Mouse (Mus musculus): ENCODE data around the gene Sys1.

Gene Sys1

DNA sequence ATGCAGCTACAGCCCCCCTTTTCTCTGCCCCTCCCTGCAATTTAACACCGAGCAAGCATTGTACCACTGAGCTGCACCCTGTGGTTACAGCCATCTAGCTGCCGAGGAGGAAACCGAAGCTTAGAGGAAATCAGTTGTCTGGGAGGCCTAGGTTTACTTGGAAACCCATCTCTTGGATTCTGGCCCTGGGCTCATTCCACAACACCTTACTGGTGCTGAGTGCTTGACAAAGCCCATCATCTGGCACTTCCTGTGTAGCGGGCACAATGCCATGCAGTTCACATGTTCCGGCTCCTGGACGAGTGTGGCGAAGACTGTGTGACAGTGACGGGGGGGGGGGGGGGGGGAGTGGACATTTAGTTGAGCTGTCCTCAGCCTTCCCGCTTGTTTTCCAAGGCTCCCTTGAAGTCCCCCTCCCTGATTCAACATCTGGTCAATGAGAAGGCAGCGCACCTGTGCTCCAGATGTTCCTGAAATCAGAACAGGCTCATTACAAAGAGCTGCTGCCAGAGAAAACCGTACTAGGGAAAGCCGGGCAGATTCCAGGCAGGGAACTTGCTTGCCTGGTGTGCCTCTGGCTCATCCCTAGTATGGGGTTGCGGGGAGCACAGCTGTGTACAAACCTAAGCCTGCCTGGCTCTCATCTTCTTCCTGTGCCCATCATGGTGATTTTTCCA lies 4.6 kb upstream of the Sys1 start:
- in situ Hi-C loops (cut with MboI; ENCODE audit: unreplicated experiment in 2 of 2): no loop called here

DNA sequence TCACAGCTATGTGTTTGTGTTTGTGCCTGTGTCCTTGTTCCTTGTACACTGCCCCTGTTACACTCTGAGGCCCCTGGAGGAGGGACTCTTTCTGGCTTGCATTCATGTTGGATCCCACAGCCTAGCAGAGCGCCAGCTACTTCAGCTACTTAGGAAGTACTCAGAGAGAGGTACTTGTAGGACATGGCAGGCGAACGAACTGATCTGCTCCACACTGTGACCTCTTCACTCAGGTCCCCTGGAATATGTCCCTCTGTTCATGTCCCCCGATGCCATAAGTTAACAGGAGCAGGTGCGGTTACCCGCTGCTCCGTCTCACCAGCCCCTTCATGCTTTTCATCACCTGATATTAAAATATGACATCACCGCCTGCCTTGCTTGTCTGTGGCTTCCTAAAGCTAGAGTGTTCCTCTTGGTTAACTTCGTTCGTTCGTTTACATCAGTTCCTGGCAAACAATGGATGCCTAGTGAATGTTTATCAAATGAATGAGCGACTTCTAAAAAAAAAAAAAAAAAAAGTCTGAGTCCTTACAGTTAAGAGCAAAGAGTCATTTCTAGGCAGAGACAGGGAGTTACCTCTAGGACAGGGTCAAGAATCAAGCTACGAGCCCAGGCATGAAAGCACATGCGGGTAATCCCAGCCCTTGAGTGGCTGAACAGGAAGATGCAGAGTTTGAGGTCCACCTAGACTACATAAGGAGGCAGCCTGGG lies 3.6 kb upstream of the Sys1 start:
- in situ Hi-C loops (cut with MboI; ENCODE audit: unreplicated experiment in 2 of 2): no loop called here

DNA sequence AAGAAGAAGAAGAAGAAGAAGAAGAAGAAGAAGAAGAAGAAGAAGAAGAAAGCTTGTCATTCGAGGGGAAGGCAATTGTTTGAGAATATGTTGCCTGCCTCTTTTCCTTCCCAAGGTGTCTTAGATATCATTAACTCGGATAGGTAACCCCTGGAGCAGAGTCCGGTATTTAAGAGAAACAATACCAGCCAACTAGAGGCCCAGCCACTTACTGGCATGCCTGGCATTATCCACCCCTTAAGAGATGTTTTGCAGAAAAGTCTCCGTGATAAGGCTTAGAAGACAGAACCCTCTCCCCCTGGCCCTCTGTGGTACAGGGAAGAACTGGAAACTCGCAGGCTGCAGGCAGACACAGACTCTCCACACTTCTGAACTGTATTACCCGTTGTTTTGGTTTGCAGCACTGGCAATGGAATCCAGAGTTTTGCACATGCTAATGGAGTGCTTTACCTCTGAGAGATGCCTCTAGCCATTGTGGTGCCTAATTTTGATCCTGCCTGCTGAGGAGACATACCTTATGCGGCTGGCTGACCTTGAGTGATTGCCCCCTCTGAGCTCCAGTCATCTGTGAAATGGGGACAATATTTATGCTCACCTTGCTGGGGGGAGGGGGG lies 2.8 kb upstream of the Sys1 start:
- in situ Hi-C loops (cut with MboI; ENCODE audit: unreplicated experiment in 2 of 2): no loop called here

DNA sequence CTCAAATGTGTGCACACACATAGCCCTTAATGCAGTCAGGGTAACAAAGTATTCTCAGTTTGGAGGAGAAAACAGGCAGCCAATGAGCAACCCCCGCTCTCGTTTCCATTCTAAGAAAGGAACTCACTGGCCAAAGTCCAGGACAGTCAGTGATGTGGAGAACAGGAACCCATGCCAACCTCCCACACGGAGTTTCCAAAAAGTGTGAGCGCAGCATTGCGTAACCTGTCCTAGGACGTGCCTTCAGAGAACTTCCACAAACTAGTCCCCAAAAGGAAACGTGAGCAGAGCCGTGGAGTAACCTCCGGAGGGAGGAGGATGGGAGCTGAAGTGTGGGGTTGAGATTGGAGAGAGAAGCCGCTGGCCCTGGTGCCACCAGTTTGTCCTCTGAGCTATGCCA lies 1.9 kb upstream of the Sys1 start:
- in situ Hi-C loops (cut with MboI; ENCODE audit: unreplicated experiment in 2 of 2): loop anchor here (5.0 kb wide), 2 partner anchors 38 to 272 kb away; no protein-coding TSS in a partner anchor

DNA sequence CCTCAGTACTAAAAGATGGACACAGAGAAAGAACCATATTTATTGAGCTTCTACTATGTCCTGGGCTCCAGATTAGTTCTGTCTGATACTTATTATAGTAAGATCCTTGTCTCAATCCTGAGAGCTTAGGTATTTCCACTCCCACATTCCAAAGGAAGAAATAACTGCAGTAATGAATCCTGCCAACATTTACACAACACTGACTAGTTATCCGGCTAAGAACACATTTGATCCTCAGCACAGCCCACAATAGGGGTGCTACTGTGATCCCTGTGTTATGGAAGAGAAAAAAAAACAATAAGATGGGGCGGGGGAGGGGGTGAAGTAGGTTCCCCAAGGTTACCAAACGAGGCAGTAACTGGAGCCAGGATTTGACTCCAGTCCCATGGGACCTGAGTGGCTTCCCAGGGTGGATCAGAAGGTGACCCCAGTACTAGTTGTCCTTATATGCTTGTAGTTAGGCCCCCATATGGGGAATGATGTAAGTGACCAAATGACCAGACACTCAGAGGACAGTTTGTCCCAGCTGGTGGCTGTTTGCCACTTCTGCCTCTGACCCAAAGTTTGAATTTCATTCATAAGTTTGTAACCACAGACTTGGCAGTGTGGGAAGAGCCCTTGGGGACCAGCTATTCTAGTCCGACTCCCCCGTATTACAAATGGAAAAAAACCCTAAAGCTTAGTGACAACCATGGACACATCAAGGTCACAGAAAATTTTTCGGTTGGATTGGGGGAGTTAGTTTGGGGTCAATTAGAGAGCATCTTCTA lies 1.2 kb upstream of the Sys1 start:
- in situ Hi-C loops (cut with MboI; ENCODE audit: unreplicated experiment in 2 of 2): loop anchor here (5.0 kb wide), 2 partner anchors 38 to 272 kb away; no protein-coding TSS in a partner anchor

DNA sequence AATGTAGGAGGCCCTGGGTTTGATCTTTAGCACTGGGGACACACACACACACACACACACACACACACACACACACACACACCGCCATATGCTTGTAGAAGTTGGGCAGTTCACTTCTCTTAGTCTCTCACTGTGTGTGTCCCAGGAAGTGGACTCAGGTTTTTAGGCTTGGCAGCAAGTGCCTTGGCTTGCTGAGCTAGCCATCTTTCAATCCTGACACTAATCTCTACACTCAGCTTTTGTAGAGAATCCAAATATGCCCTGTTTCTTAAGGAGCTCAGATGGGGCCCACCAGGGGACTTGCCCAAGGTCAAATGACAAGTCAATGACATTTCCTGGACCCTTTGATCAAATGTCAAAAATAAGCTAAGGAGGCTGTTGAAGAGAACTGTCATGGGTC lies 351 bp upstream of the Sys1 start:
- in situ Hi-C loops (cut with MboI; ENCODE audit: unreplicated experiment in 2 of 2): loop anchor here (5.0 kb wide), 2 partner anchors 39 to 271 kb away; no protein-coding TSS in a partner anchor

DNA sequence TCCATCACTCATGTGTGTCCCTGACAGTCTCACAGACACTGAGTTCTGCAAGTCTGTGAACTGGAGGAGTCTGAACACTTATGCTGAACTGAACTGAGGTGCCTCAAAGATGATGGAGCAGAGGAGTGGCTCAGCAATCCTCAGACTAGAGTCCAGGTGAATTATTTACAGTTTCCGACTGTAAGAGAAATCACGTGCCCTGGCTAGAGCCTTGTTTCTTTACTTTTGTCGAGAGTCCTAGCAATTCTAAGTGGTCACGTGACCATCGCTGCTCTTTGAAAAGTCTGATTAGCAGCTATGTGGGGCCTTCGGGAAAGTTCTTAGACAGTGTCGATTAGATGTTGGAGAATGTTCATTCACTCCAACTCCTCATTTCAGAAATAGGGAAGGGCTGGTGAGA lies 1.2 kb downstream of the Sys1 start:
- in situ Hi-C loops (cut with MboI; ENCODE audit: unreplicated experiment in 2 of 2): loop anchor here (5.0 kb wide), 2 partner anchors 41 to 269 kb away; no protein-coding TSS in a partner anchor

DNA sequence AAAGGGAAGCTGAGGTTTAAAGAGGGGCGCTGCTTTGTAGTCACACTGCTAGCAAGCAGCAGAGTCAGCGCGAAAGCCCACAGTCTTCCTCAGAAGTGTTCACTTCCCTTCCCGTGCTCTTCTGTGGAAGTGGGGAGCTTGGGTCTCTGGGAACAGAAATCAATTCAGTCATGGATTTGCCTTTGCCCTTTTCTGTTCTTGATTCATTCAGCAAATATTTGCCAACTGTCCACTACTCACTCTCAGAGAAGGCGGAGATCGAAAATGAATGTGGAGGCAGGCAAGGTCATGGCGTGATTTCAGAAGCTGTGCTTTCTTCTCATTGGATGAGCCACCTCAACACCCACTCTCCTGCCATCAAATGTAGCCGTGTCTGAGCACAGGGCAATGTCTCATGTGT lies 1.8 kb downstream of the Sys1 start:
- in situ Hi-C loops (cut with MboI; ENCODE audit: unreplicated experiment in 2 of 2): loop anchor here (5.0 kb wide), 2 partner anchors 41 to 269 kb away; no protein-coding TSS in a partner anchor

DNA sequence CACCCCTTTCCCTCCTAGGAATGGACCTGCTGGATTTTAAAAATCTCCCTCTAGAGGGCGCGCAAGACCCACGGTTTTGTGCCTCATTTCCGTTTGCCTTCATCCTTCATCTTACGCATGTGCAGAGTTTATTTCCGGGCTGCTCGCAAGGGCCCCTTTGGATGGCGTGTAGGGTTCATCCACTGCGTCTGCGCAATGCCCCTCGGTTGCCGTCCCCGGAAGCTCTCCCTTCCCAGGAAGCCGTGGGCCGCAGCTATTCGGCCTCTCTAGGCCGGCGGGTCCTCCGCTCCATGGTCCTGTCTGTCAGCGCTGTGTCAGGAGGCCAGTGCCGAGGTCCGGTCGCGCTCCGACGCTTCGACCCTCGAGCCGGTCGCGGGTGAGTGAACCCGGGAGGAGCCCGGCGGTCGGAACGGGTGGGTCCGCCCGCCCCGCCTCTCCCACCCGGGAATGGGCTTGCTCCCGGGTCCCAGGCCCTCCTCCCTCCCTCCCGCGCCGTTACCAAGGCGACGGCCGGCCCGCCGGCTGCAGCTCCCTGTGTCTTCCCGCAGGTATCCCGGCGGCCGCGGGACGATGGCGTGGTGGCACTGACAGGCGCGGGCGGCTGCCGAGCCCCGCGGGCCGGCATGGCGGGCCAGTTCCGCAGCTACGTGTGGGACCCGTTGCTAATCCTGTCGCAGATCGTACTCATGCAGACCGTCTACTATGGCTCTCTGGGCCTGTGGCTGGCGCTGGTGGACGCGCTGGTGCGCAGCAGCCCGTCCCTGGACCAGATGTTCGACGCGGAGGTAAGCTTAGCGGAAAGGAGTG lies 4.2 kb downstream of the Sys1 start, which contains the start of gene Gm20458:
Gene Gm20458 (plus strand): TSS at position 223 of the 807 bp plus-strand sequence.
- in situ Hi-C loops (cut with MboI; ENCODE audit: unreplicated experiment in 2 of 2): loop anchor here (5.0 kb wide), 1 partner anchor 56 kb away; no protein-coding TSS in a partner anchor

DNA sequence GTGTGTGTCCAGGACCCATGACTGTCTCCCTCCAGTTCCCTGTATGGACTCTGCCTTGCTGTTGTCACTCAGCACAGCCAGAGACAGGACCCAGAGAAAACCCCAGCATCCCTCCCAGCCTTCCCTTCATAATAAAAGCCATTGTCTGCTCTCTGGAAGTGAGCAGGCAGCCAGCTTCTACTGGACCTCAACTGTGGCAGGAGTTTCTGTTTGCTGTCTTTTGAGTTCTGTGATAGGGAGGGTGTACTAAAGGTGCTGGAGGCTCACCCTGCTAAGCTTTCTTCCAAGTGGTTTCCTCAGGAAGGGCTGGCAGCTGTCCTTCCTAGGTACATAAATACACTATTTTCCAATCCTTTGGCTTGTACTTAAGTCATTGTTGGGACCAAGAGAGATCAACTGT lies 8.4 kb downstream of the Sys1 start:
- in situ Hi-C loops (cut with MboI; ENCODE audit: unreplicated experiment in 2 of 2): no loop called here

DNA sequence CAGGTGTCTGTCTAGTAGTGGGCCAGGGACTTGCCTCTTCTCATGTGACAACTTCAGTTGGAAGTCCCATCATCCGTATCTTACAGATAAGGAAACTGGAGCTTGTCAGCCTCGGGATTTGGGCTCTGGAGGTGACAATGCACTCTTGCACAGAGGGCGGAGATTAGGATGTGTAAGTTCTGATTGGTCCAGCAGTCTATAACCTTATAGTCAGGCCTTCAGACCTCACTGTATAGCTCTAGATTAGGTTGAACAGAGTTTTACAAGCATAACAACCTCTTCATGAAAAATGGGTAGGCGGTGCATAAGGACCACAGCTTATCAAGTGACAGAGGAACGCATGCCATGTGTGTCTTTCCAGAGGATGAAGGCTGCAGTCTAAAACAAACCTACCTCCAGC lies 10.0 kb downstream of the Sys1 start:
- in situ Hi-C loops (cut with MboI; ENCODE audit: unreplicated experiment in 2 of 2): no loop called here

DNA sequence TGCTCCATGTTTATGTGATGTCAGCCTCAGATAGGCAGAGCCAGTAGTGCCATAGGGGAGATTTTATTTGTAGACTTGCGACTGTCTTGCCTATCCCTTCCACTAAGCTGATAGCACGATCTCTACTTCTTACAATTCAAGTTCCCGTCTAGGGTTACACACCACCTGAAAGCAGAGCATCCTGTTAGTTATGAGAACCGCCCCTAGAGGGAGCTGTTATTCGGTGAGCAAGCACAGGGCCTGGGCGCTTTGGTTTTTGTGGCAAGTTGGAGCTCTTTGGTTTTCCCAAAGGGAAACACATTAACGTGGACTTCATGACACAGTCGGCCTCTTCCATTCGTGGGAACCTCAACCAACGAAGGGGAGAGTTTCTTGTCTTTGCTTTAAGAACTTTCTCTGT lies 13.5 kb downstream of the Sys1 start:
- in situ Hi-C loops (cut with MboI; ENCODE audit: unreplicated experiment in 2 of 2): no loop called here

DNA sequence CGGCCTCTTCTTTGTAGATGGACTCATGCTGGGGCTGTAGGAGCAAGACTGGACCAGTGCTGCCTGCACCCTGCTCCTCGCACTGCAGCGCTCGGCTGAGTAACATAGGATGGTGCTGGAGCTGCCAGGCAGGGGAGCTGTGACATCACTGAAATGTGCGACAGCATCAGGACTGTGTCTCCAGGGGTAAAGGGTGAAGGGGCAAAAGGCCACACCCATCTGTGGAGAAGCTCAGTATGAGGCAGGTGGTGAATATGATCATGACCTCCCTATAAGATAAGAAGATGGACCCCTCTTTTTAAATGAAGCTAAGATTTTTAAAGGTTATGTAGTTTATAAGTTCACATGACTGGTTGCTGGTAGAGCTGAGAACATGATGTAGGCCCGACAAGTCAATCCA lies 16.9 kb downstream of the Sys1 start, which contains the start of gene Trp53tg5:
Gene Trp53tg5 (minus strand): TSS at position 101 of the 400 bp plus-strand sequence.
- in situ Hi-C loops (cut with MboI; ENCODE audit: unreplicated experiment in 2 of 2): no loop called here

DNA sequence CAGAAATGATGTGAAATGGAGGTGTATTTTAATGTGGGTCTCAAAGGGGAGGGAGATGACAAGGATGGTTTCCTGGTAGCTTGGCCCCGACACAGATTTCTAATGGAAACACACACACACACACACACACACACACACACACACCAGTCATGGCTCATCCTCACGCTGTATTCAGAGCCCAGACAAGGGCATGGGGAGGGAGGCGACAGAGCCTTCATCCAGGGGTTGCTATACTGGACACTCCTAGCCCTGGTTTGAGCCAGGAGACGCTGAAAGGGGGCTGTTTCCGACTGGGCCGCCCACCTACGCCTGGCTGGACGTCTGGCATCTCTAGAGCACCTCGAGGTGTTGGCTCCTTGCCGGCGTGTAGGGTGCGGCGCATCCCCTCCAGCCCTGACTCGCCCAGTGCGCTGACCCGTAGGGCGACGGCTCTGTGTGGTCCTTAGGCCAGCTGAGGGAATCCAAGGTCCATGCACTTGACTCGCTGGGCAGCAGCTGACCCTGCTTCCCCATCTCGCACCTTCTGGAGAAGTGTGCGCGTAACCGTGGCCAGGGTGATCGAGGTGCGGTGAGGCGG lies 29.0 kb downstream of the Sys1 start, which contains the start of gene Dbndd2:
Gene Dbndd2 (plus strand): TSS at position 426 of the 577 bp plus-strand sequence.
- in situ Hi-C loops (cut with MboI; ENCODE audit: unreplicated experiment in 2 of 2): no loop called here

DNA sequence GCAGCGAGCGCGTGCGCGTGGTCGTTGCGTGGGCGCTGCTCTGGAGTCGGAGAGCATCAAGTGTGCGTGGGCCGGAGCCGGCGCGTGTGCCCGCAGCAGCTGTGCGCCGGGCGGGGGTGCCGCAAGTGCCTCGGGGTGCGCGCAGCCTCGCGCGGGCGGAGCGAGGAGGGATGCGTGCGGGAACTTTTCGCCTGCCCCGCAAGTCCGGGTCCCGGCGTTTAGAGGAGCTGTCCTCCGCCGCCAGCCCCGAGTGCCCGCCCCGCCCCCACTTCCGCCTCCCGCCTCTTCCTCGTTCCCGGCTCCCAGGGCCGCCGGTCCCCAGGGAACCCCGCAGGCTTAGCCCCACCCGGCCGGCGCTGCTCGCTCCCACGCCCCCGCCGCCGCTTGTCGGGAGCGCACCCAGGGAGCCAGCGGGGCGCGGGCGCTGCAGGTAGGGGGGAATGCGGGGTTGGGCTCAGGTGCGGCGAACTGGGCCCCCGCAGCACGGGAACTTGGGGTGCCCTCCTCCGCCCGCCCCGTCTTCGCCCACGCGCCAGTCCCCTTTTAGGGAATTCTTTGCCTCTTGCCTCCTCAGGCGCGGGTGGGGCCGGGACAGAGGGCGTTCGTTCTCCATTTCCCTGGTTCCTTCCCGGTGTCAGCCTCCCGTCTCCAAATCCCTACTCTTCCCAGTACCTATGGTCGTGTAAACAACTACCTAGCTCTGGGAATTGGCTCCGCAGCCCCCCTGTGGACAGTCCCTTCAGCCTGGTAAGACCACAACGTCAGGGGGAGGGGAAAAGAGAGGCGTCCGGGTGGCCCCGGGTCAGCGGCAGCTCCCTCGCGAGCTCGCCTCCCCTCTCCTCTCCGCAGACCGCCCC lies 29.7 kb downstream of the Sys1 start:
- in situ Hi-C loops (cut with MboI; ENCODE audit: unreplicated experiment in 2 of 2): no loop called here

DNA sequence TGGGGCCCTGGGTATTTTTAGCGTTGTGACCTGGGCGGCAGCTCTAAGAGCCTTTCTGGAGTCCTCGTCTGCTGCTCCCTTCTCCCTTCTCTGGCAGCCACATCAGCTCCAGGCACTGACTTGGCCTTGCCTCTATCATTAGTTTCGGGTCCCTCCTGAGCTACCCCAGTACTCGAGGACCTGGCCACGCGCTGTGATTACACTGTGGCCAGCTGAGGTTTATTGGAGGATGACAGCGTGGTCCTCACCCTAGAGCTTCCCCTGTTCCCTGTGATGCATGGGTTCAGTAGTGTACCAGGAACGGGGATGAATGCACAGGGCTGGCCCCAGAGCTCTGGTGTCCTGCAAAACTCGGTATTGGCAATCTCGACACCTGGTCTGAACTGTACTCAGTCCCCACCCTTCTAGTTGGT lies 30.4 kb downstream of the Sys1 start:
- in situ Hi-C loops (cut with MboI; ENCODE audit: unreplicated experiment in 2 of 2): no loop called here

DNA sequence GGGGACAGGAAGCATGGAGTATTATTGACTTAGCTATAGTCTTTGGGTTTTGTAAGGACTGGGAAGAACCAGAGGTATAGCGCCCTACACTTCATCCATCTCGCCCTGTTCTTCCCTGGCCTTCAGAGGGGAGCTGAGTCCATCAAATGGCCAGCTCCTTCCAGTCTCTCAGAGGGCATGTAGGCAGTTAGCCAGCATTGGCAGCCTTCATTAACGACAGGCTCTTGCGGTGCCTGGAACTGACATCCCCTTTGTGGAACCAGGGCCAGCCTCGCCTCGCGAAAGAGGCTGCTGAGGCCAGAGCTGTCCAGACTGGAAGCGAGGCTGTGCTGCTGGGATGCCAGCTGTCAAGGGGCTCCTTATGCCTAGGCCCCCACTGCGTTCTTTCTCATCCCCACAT lies 31.0 kb downstream of the Sys1 start:
- in situ Hi-C loops (cut with MboI; ENCODE audit: unreplicated experiment in 2 of 2): no loop called here

DNA sequence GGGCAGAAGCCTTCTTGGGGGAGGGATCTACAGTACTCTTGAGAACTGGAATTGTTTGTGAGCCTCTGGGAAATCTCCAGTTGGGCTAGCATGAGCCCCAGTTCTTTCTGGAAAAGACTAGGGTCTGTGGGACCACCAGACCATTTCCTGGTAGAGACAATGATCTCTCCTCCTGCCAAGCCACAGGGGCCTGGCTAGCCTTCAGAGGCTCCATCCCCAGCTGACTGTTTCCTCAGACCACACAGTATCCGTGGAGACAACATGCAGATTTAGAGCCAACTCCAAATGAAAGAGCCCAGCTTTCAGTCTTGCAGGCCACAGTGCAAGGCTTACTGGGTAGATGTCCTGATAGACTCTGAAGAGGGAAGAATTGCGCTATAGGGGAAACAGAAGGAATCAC lies 37.4 kb downstream of the Sys1 start:
- in situ Hi-C loops (cut with MboI; ENCODE audit: unreplicated experiment in 2 of 2): no loop called here

All from v-Abl transformed pro-B cells (cell line).